Mouse (Mus musculus): ENCODE results near the gene Camsap3. TPM values are rescaled to one million over a fixed set of nuclear protein-coding genes. Genes with fewer than 3 reads are reported as not detected.
A peak's percentile ranks its signal among the peaks of the same experiment; 100 is the strongest.

The Camsap3 gene
- total RNA-seq, 1 experiment from 2014 or later: 1.0 TPM

GRCm38 (mm10) chr8:3599219-3599618 is 12.1 kb downstream of the Camsap3 start:
- no peak for ATAC-seq (replicated peaks; ENCODE audit: low read depth, poor library complexity, severe bottlenecking)

GRCm38 (mm10) chr8:3600401-3600800 is 13.3 kb downstream of the Camsap3 start:
- ATAC-seq (replicated peaks; ENCODE audit: low read depth, poor library complexity, severe bottlenecking): no peak

- no peak for ATAC-seq (replicated peaks; ENCODE audit: low read depth, poor library complexity, severe bottlenecking)
These were observed 16.3 kb downstream of the Camsap3 start for GRCm38 (mm10) chr8:3603439-3603838.

GRCm38 (mm10) chr8:3606593-3606992 is 19.5 kb downstream of the Camsap3 start:
- ATAC-seq (replicated peaks; ENCODE audit: low read depth, poor library complexity, severe bottlenecking): peak; percentile 43

GRCm38 (mm10) chr8:3607822-3608221 is 20.7 kb downstream of the Camsap3 start:
- ATAC-seq (replicated peaks; ENCODE audit: low read depth, poor library complexity, severe bottlenecking): no peak

- peak; percentile 16 for ATAC-seq (replicated peaks; ENCODE audit: low read depth, poor library complexity, severe bottlenecking)
These were observed 22.1 kb downstream of the Camsap3 start for GRCm38 (mm10) chr8:3609046-3609815.

- no peak for ATAC-seq (replicated peaks; ENCODE audit: low read depth, poor library complexity, severe bottlenecking)
These were observed 22.7 kb downstream of the Camsap3 start for GRCm38 (mm10) chr8:3609816-3610150.

GRCm38 (mm10) chr8:3621199-3621970 is 34.3 kb downstream of the Camsap3 start, which contains the start of the genes Xab2 and Pet100:
Xab2 (minus strand) TSS chr8:3621316.
Pet100 (plus strand) TSS chr8:3621548.
- peak; percentile 98 for ATAC-seq (replicated peaks; ENCODE audit: low read depth, poor library complexity, severe bottlenecking)

- ATAC-seq (replicated peaks; ENCODE audit: low read depth, poor library complexity, severe bottlenecking): no peak
These were observed 35.0 kb downstream of the Camsap3 start for GRCm38 (mm10) chr8:3622119-3622518.

GRCm38 (mm10) chr8:3625445-3625844 is 38.4 kb downstream of the Camsap3 start, which contains the start of gene Pcp2:
Pcp2 (minus strand) TSS chr8:3625545.
- no peak for ATAC-seq (replicated peaks; ENCODE audit: low read depth, poor library complexity, severe bottlenecking)

GRCm38 (mm10) chr8:3626971-3627370 is 39.9 kb downstream of the Camsap3 start:
- 0 out of 2 replicates have a peak, but pooled peaks have one; percentile 13 for ATAC-seq (replicated peaks; ENCODE audit: low read depth, poor library complexity, severe bottlenecking)

- ATAC-seq (replicated peaks; ENCODE audit: low read depth, poor library complexity, severe bottlenecking): peak; percentile 37
These were observed 40.9 kb downstream of the Camsap3 start for GRCm38 (mm10) chr8:3628014-3628413.

- peak; percentile 92 for ATAC-seq (replicated peaks; ENCODE audit: low read depth, poor library complexity, severe bottlenecking)
These were observed 43.8 kb downstream of the Camsap3 start, which contains the start of gene Stxbp2 for GRCm38 (mm10) chr8:3630647-3631477. Stxbp2 (plus strand) TSS chr8:3630955.

- ATAC-seq (replicated peaks; ENCODE audit: low read depth, poor library complexity, severe bottlenecking): peak; percentile 49
These were observed 44.4 kb downstream of the Camsap3 start for GRCm38 (mm10) chr8:3631478-3631875.

- ATAC-seq (replicated peaks; ENCODE audit: low read depth, poor library complexity, severe bottlenecking): peak; percentile 95
These were observed 58.7 kb downstream of the Camsap3 start for GRCm38 (mm10) chr8:3645804-3646203.

GRCm38 (mm10) chr8:3646824-3647531 is 59.9 kb downstream of the Camsap3 start:
- no peak for ATAC-seq (replicated peaks; ENCODE audit: low read depth, poor library complexity, severe bottlenecking)

GRCm38 (mm10) chr8:3647561-3647960 is 60.5 kb downstream of the Camsap3 start:
- no peak for ATAC-seq (replicated peaks; ENCODE audit: low read depth, poor library complexity, severe bottlenecking)

- peak; percentile 40 for ATAC-seq (replicated peaks; ENCODE audit: low read depth, poor library complexity, severe bottlenecking)
These were observed 61.2 kb downstream of the Camsap3 start for GRCm38 (mm10) chr8:3648268-3648667.

GRCm38 (mm10) chr8:3648990-3649389 is 61.9 kb downstream of the Camsap3 start:
- peak; percentile 34 for ATAC-seq (replicated peaks; ENCODE audit: low read depth, poor library complexity, severe bottlenecking)

- no peak for ATAC-seq (replicated peaks; ENCODE audit: low read depth, poor library complexity, severe bottlenecking)
These were observed 65.8 kb downstream of the Camsap3 start for GRCm38 (mm10) chr8:3652845-3653244.
